Mouse (Mus musculus) forebrain, embryonic 11.5 days (tissue): ENCODE measurements at regions not wholly inside any gene's neighbourhood (a gene's known extent, or its start where the extent isn't known, plus 50 kb on each side); places are given as distances from the start of the nearest gene placed in this dataset.

ENCODE experiments used
- ATAC-seq: fragments of 200-750 bp; cut with Nextera tagmentation; replicated peaks from 2 replicates; pipeline ENCODE4 v1.8.0; 2017; ENCODE audit warnings: moderate TSS enrichment; ENCODE audit not compliant: low FRiP score
- DNase-seq: peaks from one replicate; pipeline ENCODE4 v3.0.0-alpha.2; 2017; ENCODE audit warnings: low spot score
- H3K27ac ChIP-seq: fragments of 300-500 bp; sonication (generic); 2 replicates; pipeline ENCODE4 v1.5.1; 2014; ENCODE audit warnings: low read depth, low read length
- H3K27me3 ChIP-seq: fragments of 300-500 bp; sonication (generic); 2 replicates; pipeline ENCODE4 v1.6.1; 2014; ENCODE audit warnings: mild to moderate bottlenecking, low read length, mixed read lengths; ENCODE audit not compliant: control insufficient read depth, insufficient read depth
- H3K36me3 ChIP-seq: fragments of 300-500 bp; sonication (generic); 2 replicates; pipeline ENCODE4 v1.6.1; 2014; ENCODE audit warnings: mild to moderate bottlenecking, low read length, moderate library complexity, mixed read lengths; ENCODE audit not compliant: control insufficient read depth, insufficient read depth
- H3K4me1 ChIP-seq: fragments of 300-500 bp; sonication (generic); replicated peaks from 2 replicates; pipeline ENCODE4 v1.6.1; 2014; ENCODE audit warnings: low read length, mixed read lengths; ENCODE audit not compliant: control insufficient read depth, insufficient read depth
- H3K4me2 ChIP-seq: fragments of 300-500 bp; sonication (generic); 2 replicates; pipeline ENCODE4 v1.6.1; 2014; ENCODE audit warnings: low read depth, mild to moderate bottlenecking, low read length, moderate library complexity, mixed read lengths; ENCODE audit not compliant: severe bottlenecking
- H3K4me3 ChIP-seq: fragments of 300-500 bp; sonication (generic); 2 replicates; pipeline ENCODE4 v1.5.1; 2014; ENCODE audit warnings: low read depth, low read length
- H3K9ac ChIP-seq: fragments of 300-500 bp; sonication (generic); 2 replicates; pipeline ENCODE4 v1.6.1; 2014; ENCODE audit warnings: low read length
- H3K9me3 ChIP-seq: fragments of 300-500 bp; sonication (generic); 2 replicates; pipeline ENCODE4 v1.6.1; 2016; ENCODE audit warnings: low read length, mixed read lengths; ENCODE audit not compliant: control insufficient read depth
- WGBS: fragments of 180-500 bp; shearing (Covaris S2); extraction: QIAGEN DNeasy Blood & Tissue Kit; methylation state at CpG from one replicate; pipeline ENCODE4 v1.1.7; 2014; 5-methylcytosine and 5-hydroxymethylcytosine counted together

DNA sequence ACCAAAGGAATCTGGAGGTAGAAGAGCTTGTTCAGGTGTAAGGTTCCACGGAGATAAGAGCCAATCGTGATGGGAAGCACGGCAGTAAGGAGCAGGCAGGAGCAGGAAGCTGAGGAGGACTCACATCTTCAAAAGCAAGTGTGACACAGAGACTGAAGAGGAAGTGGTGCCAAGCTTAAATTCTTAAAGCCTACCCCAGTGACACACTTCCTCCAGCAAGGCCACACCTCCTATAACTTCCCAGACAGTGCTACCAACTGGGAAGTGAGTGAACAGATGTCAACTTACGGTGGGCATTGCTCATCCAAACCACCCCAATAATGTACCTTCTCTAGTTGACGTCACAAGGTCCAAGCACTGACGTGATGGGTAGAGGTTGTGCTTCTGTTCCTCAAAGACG lies 133.0 kb downstream of the Cdh26 start:
- ATAC-seq (no peak), DNase-seq (no peak)
- Histone ChIP-seq H3K9me3 (no peaks in the 10 kb centered on the region), H3K36me3 (no peaks in the 10 kb centered on the region), H3K9ac (no peak overlapping the region), H3K4me3 (no peak overlapping the region), H3K27me3 (no peaks in the 10 kb centered on the region), H3K4me1 (no peaks in the 10 kb centered on the region), H3K4me2 (no peak overlapping the region), H3K27ac (no peak overlapping the region)
- whole genome bisulfite sequencing: 94% methylated on average over 7 of the region's 7 CpGs

DNA sequence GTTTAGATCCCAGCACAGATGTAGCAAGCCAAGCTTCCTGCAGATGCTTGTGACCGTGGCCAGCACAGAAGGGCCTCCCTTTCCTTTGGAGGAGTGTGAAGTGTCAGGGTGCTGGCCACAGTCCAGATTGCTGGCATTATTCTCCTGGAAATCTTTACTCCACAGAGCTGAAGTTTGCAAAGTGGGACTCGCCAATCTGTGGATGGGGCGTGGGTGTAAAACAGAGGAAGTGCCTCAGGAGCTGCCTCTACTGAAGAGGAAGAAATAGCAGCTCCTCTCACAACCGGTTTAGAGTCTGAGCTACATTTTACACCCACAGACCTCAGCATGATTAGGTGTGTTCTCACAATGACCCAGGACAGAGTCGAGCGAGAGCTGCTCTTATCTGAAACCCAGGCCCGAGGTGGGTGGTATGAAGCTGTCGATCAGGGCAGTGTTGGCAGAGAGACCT lies 135.1 kb downstream of the Cdh26 start:
- WGBS: 85% methylated on average over 8 of the region's 8 CpGs
- Histone ChIP-seq H3K4me3 (no peak overlapping the region), H3K9ac (no peak overlapping the region), H3K36me3 (no peaks in the 10 kb centered on the region), H3K27me3 (no peaks in the 10 kb centered on the region), H3K9me3 (no peaks in the 10 kb centered on the region), H3K4me1 (no peaks in the 10 kb centered on the region), H3K4me2 (no peak overlapping the region), H3K27ac (no peak overlapping the region)
- DNase-seq (no peak), ATAC-seq (no peak)

DNA sequence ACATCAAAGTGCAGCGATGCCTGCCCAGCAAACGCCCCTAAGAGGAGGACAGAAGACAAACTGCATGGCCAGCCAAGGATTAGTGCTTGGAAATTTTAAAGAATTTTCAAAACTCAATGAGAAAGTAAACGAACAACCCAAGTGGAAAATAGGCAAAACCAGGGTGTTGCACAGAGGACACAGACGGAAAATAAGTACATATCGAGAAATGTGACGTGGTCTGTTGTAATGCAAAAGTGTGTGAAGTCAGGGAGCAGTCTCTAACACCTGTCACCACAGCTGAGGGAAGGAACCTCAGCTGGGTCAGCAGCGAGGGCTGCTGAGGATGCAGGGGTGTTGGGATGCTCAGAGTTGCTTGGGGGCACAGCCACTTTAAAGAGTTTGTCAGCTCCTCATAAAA lies 137.2 kb downstream of the Cdh26 start:
- no peak overlapping the region for H3K9ac ChIP-seq
- H3K9me3 ChIP-seq: no peaks in the 10 kb centered on the region
- H3K4me1 ChIP-seq: no peaks in the 10 kb centered on the region
- H3K27me3 ChIP-seq: no peaks in the 10 kb centered on the region
- H3K4me2 ChIP-seq: no peak overlapping the region
- no peaks in the 10 kb centered on the region for H3K36me3 ChIP-seq
- no peak overlapping the region for H3K27ac ChIP-seq
- 89% methylated on average over 7 of the region's 7 CpGs for WGBS
- no peak for DNase-seq
- ATAC-seq: no peak
- no peak overlapping the region for H3K4me3 ChIP-seq

DNA sequence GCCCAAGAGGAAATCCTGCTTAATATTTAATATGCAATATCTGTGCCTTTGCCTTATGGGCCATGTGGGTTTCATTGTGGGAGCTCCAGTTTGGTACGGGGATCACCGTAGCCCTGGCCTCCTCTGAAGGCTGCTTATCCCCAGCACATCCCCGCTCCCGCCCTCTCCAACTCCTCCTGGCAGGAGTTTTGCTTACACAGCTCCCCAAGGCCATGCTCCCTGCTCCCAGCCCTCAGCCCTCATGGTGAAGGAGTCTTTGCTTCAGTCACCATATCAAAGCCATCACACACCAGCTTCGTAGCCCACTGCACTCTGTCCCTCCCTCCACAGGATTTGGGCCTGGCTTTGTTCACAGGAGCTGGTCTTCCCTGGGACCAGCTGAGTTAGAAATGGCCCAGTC lies 142.0 kb downstream of the Cdh26 start:
- no peaks in the 10 kb centered on the region for H3K9me3 ChIP-seq
- H3K27ac ChIP-seq: no peak overlapping the region
- no peaks in the 10 kb centered on the region for H3K4me1 ChIP-seq
- ATAC-seq: no peak
- no peak for DNase-seq
- H3K36me3 ChIP-seq: no peaks in the 10 kb centered on the region
- WGBS: 81% methylated on average over 5 of the region's 5 CpGs
- no peak overlapping the region for H3K9ac ChIP-seq
- H3K4me3 ChIP-seq: no peak overlapping the region
- no peaks in the 10 kb centered on the region for H3K27me3 ChIP-seq
- H3K4me2 ChIP-seq: no peak overlapping the region

DNA sequence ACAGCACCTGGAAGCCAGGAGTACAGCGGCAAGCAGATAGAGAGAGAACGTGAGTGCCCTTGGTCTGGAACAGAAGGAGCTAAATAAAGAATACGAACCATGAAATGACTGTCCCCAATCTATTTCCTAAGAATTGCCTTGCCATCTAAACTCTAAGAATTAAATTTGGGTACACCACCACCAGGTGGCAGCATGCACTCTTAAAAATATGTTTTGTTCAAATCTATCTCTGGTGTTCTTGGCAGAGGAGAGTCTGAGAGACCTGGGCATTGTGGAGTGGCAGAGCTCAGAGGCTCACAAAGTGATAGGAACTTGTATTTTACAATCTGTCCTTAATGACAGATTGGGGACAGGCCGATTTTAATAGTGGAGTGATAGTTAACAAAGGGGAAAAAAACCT lies 144.5 kb downstream of the Cdh26 start:
- no peaks in the 10 kb centered on the region for H3K36me3 ChIP-seq
- H3K4me1 ChIP-seq: no peaks in the 10 kb centered on the region
- 0 out of 2 replicates have a peak, but pooled peaks have one; percentile 10 for ATAC-seq
- no peak overlapping the region for H3K4me2 ChIP-seq
- peak; percentile 71 for DNase-seq
- H3K27ac ChIP-seq: no peak overlapping the region
- no peak overlapping the region for H3K4me3 ChIP-seq
- no peak overlapping the region for H3K9ac ChIP-seq
- no peaks in the 10 kb centered on the region for H3K9me3 ChIP-seq
- no peaks in the 10 kb centered on the region for H3K27me3 ChIP-seq
- 62% methylated on average over 4 of the region's 4 CpGs for WGBS

DNA sequence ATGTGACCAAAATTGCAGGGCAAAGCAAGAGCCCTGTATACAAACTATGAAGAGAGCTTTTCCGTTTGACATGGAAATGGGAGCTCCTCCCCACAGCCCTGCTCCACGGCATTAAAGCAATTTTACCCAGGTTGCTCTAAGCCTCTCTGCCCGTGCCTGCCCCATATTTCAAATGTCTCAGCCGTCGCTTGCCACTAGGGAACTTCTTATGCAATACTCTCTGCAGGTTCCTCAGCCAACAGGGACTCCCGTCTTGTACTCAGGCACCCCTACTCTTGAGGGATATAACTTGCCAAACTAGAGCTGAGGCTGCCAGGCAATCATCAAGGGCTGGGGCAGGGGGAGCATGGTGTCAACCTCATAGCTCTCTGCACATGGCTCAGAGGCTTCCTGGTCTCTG lies 145.1 kb downstream of the Cdh26 start:
- ATAC-seq (no peak), DNase-seq (no peak)
- no peak overlapping the region for H3K4me2 ChIP-seq
- WGBS: 79% methylated on average over 6 of the region's 6 CpGs
- no peak overlapping the region for H3K27ac ChIP-seq
- no peaks in the 10 kb centered on the region for H3K27me3 ChIP-seq
- no peaks in the 10 kb centered on the region for H3K9me3 ChIP-seq
- no peak overlapping the region for H3K9ac ChIP-seq
- no peaks in the 10 kb centered on the region for H3K36me3 ChIP-seq
- no peaks in the 10 kb centered on the region for H3K4me1 ChIP-seq
- H3K4me3 ChIP-seq: no peak overlapping the region

DNA sequence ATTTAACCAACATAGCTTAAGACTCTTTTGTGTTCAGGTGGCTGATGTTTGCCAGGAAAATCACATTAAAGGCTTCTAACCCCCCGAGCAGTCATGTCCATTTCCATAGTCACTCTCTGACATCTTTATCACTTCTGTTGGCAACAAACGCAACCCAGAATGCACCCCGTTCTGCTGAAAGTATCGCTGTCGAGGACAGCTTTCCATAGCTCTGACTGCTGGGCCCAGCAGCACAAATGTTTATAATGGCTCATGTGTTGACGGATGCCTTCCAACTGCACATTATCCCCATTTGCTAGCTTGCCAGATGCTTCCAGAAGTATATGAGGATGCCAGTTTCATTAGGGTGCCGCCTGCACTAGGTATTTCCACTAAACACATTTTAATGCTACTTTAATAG lies 145.7 kb downstream of the Cdh26 start:
- H3K27me3 ChIP-seq: no peaks in the 10 kb centered on the region
- no peak overlapping the region for H3K4me3 ChIP-seq
- no peaks in the 10 kb centered on the region for H3K36me3 ChIP-seq
- no peak overlapping the region for H3K4me2 ChIP-seq
- H3K9me3 ChIP-seq: no peaks in the 10 kb centered on the region
- no peak overlapping the region for H3K27ac ChIP-seq
- no peak for DNase-seq
- no peak overlapping the region for H3K9ac ChIP-seq
- ATAC-seq: no peak
- H3K4me1 ChIP-seq: no peaks in the 10 kb centered on the region; the same call in 1 of the 2 replicates
- WGBS: 89% methylated on average over 7 of the region's 7 CpGs

DNA sequence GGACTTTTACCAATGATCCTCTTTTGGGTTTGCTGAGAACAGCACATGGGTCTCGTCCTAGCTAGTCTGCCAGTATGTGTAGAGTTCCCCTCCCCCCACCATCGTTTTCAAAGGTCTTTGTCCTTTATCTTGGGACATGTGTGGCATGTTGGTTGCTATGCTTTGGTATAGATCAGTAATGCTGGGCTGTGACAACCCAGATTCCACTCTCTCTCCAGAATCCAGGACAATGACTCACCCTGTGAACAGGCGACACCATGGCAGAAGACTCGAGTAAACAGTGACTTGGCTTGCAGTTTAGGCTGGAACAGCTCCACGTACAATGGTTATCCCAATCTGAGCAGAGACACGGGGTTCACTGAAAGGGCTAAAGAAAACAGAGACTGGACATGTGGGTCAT lies 149.2 kb downstream of the Cdh26 start:
- no peak overlapping the region for H3K4me3 ChIP-seq
- no peak for DNase-seq
- no peak overlapping the region for H3K4me2 ChIP-seq
- H3K9me3 ChIP-seq: no peaks in the 10 kb centered on the region
- H3K9ac ChIP-seq: no peak overlapping the region
- H3K27ac ChIP-seq: no peak overlapping the region
- H3K27me3 ChIP-seq: no peaks in the 10 kb centered on the region
- H3K36me3 ChIP-seq: no peaks in the 10 kb centered on the region
- H3K4me1 ChIP-seq: no peaks in the 10 kb centered on the region; the same call in 1 of the 2 replicates
- 87% methylated on average over 6 of the region's 6 CpGs for WGBS
- no peak for ATAC-seq

DNA sequence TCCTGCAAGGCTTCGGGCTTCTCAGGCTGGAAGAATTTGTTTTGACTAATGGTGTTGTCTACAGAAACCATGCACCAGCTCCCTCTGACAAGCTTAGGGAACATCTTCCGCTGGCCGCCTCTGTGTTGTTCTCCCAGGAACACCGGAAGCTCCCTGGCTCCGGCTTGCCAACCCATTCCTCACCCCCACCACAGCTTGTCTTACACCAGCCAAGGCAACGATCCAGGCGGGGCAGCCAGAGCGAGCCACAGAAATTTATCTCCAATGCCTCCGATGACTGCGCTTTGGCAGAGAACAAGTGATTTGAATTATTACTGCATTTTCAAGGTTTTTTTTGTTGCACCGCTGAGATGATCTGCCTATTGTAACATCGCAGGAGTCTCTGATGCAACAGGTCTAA lies 151.0 kb downstream of the Cdh26 start:
- Histone ChIP-seq H3K9me3 (no peaks in the 10 kb centered on the region), H3K27me3 (no peaks in the 10 kb centered on the region), H3K27ac (no peak overlapping the region), H3K36me3 (no peaks in the 10 kb centered on the region), H3K4me1 (peaks cover 1% of the 10 kb centered on the region; the same call in 1 of the 2 replicates), H3K4me3 (no peak overlapping the region), H3K9ac (no peak overlapping the region), H3K4me2 (no peak overlapping the region)
- DNase-seq (no peak), ATAC-seq (no peak)
- 87% methylated on average over 12 of the region's 12 CpGs for WGBS
